In the genomic region with DNA sequence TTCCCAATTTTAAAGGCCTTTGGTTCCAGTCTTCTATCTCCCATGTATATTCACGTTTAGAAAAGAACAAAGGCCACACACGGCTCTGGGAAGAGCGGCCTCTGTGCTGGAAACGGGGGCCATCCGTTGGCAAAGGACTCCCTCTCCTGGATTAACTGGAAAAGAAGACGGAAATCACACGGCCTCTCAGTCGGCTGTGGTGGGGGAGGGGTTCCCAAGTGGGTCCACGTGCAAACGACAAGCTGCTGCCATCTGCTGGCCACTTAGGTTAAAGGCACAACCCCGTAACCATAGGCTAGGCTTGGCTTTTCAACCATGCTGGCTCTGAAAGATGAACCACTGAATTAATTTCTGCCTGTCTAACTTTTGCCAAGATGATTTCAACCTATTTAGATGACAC, we compare ENCODE assay signal across 8 mouse cellular contexts.
DNase-seq lines count a peak whose midpoint lies in the region; ATAC-seq and TF ChIP-seq lines count a peak whose summit lies in the region.

No protein-coding gene starts in this region.

- TF ChIP-seq CTCF in C2C12 (IDR thresholded peaks at IDR 0.05; ENCODE audit: control insufficient read depth, insufficient read depth, insufficient read length): peak; percentile 86

- H3K27ac ChIP-seq in heart, embryonic 12.5 days (ENCODE audit: poor library complexity, severe bottlenecking): no peak overlapping the region
- no peak overlapping the region for H3K27ac ChIP-seq in kidney, embryonic 16.5 days (ENCODE audit: low read length)

- H3K27me3 ChIP-seq in C2C12 (ENCODE audit: control insufficient read depth, insufficient read depth, insufficient read length): no peaks in the 10 kb centered on the region
- H3K27me3 ChIP-seq in heart, embryonic 12.5 days (replicated peaks): no peaks in the 10 kb centered on the region
- peaks cover 14% of the 10 kb centered on the region; the same call in 1 of the 2 replicates for H3K27me3 ChIP-seq in kidney, embryonic 16.5 days (ENCODE audit: insufficient read depth, low read length)

- no peaks in the 10 kb centered on the region for H3K36me3 ChIP-seq in C2C12 (ENCODE audit: control insufficient read depth, insufficient read depth)
- no peaks in the 10 kb centered on the region for H3K36me3 ChIP-seq in heart, embryonic 12.5 days
- H3K36me3 ChIP-seq in kidney, embryonic 16.5 days (ENCODE audit: insufficient read depth, low read length): no peaks in the 10 kb centered on the region

- whole genome bisulfite sequencing in heart, embryonic 12.5 days: under 1% methylated on average over 11 of the region's 11 CpGs
- under 1% methylated on average over 11 of the region's 11 CpGs for WGBS in kidney, embryonic 16.5 days

- H3K79me2 ChIP-seq in C2C12 (ENCODE audit: control insufficient read depth, insufficient read depth): no peaks in the 10 kb centered on the region

- H3ac ChIP-seq in C2C12 (ENCODE audit: control insufficient read depth, insufficient read length, low read depth): no peak overlapping the region

- peaks cover 5% of the 10 kb centered on the region for H3K4me1 ChIP-seq in heart, embryonic 12.5 days (replicated peaks)
- peaks cover 7% of the 10 kb centered on the region for H3K4me1 ChIP-seq in kidney, embryonic 16.5 days (ENCODE audit: insufficient read depth, low read length)

- no peak overlapping the region for H3K9ac ChIP-seq in heart, embryonic 12.5 days
- H3K9ac ChIP-seq in kidney, embryonic 16.5 days (replicated peaks; ENCODE audit: low read length): 0 out of 2 replicates have a peak overlapping the region, but pooled peaks have one; percentile 44

- no peak overlapping the region for H3K4me3 ChIP-seq in C2C12 (ENCODE audit: insufficient read depth, poor library complexity, severe bottlenecking)
- no peak overlapping the region for H3K4me3 ChIP-seq in heart, embryonic 12.5 days
- no peak overlapping the region for H3K4me3 ChIP-seq in kidney, embryonic 16.5 days (ENCODE audit: low read length)

- H3K4me2 ChIP-seq in heart, embryonic 12.5 days: peak overlapping the region; percentile 9; the same call in 1 of the 2 replicates
- peak overlapping the region; percentile 15; the same call in 1 of the 2 replicates for H3K4me2 ChIP-seq in kidney, embryonic 16.5 days (replicated peaks; ENCODE audit: low read depth, low read length)

- H3K79me3 ChIP-seq in C2C12 (ENCODE audit: low read depth): no peaks in the 10 kb centered on the region

- peak; percentile 98 for DNase-seq in brain, adult 2 months (ENCODE audit: low read depth, low spot score)
- DNase-seq in liver: peak; percentile 89
- peak; percentile 59 to 62 for DNase-seq in spleen, postnatal 36 days (ENCODE audit: low spot score in 2 of 2)

- ATAC-seq in erythroid progenitor cell, adult 5-6 weeks (replicated peaks; ENCODE audit: low FRiP score, poor library complexity, severe bottlenecking): 0 out of 2 replicates have a peak, but pooled peaks have one; percentile 25
- peak; percentile 80; the same call in 1 of the 2 replicates for ATAC-seq in heart, embryonic 12.5 days (ENCODE audit: insufficient number of reproducible peaks, low FRiP score)
- ATAC-seq in kidney, embryonic 16.5 days (ENCODE audit: low FRiP score, low TSS enrichment): peak; percentile 91
- ATAC-seq in monocyte, adult 5-6 weeks (replicated peaks; ENCODE audit: insufficient number of reproducible peaks, low FRiP score, low TSS enrichment, poor library complexity, severe bottlenecking): peak; percentile 90

- 0 out of 2 replicates have a peak, but pooled peaks cover 2% of the 10 kb centered on the region for H3K9me3 ChIP-seq in heart, embryonic 12.5 days (replicated peaks)
- H3K9me3 ChIP-seq in kidney, embryonic 16.5 days (ENCODE audit: low read length): no peaks in the 10 kb centered on the region

TF ChIP-seq in C2C12, 6 proteins besides CTCF, POLR2A, EP300 and RAD21:
- TF ChIP-seq MAX (IDR thresholded peaks at IDR 0.05) (peak; percentile 97), USF1 (IDR thresholded peaks at IDR 0.05; ENCODE audit: low read depth) (peak; percentile 3), FOSL1 (IDR thresholded peaks at IDR 0.05; ENCODE audit: insufficient read depth, low read length, poor library complexity, severe bottlenecking) (no peak)

Comparison
In these comparisons a context has a peak if more than half of its experiments do, and no peak if none do; other contexts are left out.
1. ATAC-seq: peak in every context shown above with its lines; median percentile 91 in kidney, embryonic 16.5 days; 90 in monocyte, adult 5-6 weeks; 80 in heart, embryonic 12.5 days; 25 in erythroid progenitor cell, adult 5-6 weeks.